Mouse (Mus musculus) layer of hippocampus, postnatal 36 days (tissue): ENCODE results near the gene Mrto4. TPM values are rescaled to one million over a fixed set of nuclear protein-coding genes. Genes with fewer than 3 reads are reported as not detected.

Experiments
- DNase-seq, 2 experiments: peaks; one replicate each; pipeline ENCODE4 v3.0.0; 2022
- total RNA-seq, 2 experiments: library from RNA; stranded (reverse); gene quantifications; 2 replicates each; pipeline ENCODE4 v1.2.3; 2021

Gene Mrto4
- total RNA-seq, 2 experiments from 2014 or later = 48.1 to 48.3 TPM

DNA sequence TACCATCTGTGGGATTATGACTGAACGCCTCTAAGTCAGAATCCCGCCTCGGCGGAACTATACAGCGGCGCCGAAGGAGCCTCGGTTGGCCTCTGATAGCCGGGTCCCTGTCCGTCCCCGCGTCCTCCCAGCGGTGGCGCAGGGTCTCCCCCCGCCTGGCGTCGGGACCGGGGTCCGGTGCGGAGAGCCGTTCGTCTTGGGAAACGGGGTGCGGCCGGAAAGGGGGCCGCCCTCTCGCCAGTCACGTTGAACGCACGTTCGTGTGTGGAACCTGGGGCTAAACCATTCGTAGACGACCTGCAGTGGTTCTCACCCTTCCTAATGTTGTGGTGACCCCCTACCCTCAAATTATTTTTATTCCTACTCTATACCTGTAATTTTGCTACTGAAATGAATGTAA is 14.2 kb downstream of the Mrto4 start:
- no peak for DNase-seq

DNA sequence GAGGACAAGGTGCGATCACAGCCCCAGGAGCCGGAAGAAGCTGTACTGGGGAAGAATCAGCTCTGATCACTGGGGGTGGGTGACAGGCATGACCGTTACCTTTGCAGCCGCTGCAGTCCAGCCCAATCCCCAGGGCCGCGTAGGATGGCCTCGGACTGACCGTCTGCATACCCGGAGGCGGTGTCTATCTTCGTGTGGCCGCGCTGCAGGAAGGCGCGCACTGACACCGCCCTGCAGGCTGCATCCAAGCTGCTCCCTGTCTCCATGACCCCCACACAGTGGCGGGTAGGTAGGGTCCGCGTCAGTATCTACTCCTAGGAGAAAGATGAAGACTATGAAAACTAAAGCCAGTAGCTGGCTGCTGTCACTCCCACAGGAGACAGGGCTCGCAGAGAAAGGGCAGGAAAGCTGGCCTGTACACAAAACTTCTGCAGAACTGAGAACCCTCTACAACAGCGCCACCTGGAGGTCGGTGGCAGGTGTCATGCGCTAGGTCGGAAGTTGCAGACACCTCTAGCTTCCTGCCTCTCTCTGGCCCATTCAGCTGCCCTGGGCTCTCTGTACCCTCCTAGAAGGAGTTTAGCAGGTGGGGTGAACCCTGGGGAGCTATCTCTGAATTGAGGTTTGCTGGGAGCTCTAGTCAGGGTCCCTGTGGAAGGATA is 15.4 kb downstream of the Mrto4 start:
- peak; percentile 35 to 47 for DNase-seq

DNA sequence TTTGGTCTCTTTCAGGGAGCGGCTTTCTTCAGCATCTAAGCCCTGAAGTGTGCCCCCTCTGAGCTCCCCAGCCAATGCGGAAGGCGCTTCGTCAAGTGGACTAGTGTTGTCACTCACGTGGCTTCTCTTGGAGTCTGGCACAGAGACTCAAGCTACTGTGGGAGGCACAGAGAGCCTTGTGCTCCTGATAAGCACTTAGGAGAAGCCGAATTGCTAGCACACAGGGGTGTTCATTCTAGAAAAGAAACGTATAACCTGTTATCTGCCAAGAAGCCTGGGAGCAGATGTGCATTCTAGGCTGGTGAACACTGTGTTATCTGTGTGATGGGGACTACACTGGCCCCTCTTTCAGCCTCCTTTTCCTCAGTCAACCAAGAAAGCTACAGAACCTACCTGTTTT is 16.9 kb downstream of the Mrto4 start:
- DNase-seq = no peak

DNA sequence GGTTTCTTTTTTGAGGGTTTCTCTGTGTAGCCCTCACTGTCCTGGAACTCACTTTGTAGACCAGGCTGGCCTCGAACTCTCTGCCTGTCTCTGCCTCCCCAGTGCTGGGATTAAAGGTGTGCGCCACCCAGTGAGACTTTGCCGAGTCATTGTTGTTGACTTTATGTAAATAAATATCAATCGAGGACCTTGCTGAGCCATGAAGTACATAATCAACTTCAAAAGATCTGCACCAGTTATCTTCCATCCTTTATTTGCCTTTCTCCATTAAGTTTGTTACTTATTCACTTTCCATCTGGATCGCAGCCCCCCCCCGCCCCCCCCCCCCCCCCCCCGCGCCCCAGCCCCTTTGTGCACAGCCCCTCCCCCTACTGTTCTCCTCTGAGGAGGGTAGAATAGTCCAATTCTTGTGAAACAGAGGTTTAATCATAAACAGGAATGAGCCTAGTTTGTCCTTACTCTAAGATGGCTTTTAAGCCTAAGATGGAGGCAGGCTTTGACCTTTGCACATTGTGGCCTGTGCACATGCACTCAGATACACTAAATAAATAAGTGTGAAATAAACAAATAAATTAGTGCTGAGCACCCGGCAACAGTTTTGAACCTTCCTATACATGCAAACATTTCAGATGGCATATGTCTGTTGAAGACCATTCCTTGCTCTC is 17.6 kb downstream of the Mrto4 start:
- no peak for DNase-seq

DNA sequence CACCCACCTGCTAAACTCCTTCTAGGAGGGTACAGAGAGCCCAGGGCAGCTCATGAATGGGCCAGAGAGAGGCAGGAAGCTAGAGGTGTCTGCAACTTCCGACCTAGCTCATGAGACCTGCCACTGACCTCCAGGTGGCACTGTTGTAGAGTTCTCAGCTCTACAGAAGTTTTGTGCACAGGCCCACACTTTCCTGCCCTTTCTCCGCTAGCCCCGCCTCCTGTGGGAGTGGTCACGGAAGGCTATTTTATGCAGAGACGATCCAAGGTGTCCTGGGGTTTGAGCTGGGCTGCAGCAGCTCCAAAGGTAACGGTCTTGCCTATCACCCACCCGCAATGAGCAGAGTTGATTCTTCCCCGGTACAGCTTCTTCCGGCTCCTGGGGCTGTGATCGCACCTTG is 21.8 kb downstream of the Mrto4 start:
- DNase-seq = no peak

DNA sequence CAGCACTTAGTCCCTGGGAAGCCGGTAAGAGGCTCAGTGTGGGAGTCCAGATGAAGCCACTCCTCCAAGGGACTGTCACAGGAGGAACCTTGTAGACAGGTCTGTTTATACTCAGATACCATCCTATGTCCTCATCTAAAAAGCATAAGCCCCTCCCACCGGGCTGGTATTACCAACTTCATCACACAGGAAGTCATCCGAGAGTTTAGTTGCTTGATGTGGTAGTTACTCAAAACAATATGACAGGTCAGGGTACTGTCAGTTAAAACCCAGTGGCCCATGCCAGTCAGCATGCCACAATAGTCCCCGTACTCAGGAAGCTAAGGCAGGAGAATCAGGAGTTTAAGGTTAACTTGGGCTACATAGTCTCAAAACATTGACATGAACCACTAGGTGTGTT is 32.6 kb downstream of the Mrto4 start:
- DNase-seq = no peak

DNA sequence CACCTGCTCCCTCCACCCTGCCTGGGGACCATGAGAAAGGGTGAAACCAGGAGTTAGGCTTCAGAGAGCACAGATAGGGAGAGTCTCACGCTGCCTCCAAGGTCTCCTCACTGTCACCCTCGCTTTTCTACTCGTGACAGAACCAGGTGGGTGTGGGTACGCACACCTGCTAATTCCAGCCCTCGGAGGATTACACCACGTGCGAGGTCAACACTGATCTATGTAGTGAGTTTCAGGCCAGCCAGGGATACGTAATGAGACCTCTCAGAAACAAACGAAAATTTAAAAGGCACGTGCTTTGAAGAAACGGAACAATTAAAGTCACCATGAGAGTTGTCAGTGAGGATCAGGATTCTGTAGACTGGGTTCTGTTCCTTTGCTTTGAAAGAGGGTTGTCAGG is 33.9 kb downstream of the Mrto4 start:
- DNase-seq = no peak

DNA sequence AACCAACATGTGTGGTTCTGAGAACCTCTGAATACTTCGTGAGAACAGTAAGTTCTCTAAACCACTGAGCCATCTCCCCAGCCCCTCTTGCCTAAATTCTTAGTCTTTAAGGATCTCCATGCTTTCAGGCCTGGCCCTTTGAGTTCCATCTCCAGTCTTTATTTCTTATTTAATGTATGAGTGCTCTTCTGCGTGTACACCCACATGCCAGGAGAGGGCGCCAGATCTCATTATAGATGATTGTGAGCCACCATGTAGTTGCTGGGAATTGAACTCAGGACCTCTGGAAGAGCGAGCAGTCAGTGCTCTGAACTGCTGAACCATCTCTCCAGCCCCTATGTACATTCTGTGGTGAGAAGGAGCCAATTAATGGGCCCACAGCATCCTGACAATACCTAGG is 39.7 kb downstream of the Mrto4 start:
- no peak for DNase-seq

DNA sequence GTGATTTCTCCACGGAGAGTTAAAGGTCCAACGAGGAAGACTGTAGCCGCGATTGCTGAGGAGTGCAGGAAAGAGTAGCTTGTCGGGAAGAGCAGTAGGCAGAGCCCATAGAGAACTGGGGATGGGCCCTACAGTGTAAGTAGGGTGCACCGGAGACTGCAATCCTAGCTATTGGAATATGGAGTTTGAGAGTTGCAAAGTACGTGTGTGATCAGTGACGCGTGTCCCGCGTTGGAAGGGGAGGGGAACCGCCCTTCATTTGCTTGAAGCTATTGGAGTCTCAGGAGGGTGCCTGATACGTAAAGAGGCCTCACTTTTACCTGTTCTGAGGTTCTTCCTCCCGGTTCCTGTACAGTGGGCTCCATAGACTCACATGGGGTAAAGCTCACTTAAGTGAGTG is 40.7 kb downstream of the Mrto4 start:
- DNase-seq = no peak

DNA sequence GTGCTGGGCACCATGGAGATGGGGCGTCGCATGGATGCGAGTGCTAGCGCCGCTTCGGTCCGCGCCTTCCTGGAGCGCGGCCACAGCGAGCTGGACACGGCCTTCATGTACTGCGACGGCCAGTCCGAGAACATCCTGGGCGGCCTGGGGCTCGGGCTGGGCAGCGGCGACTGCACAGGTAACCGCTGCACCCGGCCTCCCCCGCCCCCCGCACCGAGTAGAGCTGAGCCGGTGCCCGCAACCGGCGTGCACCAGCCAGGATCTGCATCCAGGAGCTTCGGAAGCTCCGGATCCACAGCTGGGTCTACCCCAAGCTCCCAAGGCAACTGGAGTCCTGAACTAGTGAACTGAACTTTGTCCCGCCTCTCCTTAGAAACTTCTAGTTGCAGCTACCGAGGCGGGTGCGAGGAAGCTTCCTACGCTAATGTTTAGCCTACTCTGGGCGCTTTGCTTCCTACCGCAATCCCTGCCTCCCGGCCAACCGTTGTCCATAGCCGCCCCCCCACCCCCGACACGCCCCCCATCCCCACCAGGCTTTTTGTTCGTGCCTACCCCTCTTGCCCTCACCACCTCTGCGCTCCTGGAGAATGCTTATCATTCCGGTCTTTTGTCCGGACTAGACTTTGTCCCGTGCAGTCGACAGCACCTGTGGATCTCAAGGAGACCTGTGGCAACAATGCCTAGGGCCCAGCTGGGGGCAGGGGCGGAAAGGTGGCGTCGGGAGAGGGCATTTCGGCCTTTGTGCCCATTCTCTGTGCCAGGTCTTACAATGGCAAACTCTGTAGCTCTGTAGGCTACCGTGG is 41.3 kb downstream of the Mrto4 start:
- no peak for DNase-seq

DNA sequence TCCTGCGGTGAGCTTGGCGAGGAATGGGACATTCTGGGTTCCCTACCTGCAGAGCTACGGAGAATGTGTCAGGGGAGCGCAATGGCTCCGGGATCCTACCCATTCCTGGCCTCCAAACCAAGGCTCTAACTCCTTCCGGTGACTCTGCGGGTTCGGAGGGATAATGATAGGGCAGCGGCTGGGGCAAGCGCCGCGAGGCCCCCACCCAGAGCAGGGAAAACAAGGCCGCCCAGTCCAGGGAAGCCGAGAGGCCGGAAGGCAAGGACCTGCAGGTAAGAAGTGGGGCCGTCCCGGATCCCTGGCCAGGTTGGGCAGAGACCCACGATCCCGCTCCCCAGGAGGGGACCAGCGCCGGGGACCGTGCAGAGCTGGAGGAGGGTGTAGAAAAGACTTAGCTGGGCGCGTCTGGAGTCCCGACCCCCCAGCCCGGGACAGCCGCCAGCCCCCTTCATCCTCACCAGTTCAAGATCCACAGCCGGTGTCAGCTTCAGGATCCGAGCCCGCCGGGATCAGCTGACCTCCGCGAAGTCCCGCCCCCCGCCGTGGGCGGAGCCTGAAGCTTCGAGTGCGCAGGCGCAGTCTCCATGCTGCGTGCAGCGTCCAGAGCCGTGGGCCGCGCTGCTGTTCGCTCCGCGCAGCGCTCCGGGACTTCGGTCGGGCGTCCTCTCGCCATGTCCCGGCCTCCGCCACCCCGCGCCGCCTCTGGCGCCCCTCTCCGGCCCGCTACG is 42.0 kb downstream of the Mrto4 start, which contains the start of the genes Pqlc2 and Akr7a5:
TSS of gene Pqlc2 (minus strand) at position 538 of the 728 bp plus-strand sequence.
TSS of gene Akr7a5 (plus strand) at position 574 of the 728 bp plus-strand sequence.
- peak; percentile 97 to 98 for DNase-seq

DNA sequence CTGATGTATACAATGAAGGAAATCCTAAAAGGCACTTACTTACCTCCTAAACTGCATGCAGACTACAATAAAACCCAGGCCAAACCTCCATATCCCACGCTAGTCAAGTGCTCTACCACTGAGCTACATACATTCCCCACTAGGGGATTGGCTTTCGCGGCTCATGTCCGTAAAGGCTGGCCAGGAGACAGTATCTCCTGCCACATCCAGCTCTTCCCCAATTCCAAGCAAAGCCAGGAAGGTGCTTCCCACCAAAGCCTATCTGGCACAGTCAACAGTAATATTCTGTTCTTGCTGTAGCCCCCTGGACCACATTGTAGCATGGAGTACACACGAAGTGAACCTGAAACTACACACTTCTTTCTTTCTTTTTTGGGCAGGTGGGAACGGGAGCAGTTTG is 42.7 kb downstream of the Mrto4 start:
- DNase-seq = no peak

DNA sequence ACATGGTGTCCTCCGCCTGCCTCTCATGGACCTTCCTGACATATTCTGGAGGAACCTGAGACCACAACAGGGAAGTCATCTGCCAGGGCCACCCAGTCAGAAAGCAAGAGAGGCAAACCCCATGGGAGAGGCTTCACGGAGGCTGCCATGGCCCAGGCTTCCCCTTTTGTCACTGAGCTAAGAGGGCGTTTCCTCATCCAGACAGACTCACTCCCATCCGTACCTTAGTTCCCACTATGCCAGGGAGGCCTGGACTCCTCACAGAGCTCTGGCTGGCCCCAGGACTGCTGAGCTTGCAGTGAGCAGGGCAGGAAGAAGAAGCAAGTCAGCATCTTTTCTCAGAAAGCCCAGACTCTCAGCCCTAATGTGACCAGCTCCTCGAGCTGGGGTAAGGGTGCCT is 44.5 kb downstream of the Mrto4 start:
- DNase-seq = no peak

DNA sequence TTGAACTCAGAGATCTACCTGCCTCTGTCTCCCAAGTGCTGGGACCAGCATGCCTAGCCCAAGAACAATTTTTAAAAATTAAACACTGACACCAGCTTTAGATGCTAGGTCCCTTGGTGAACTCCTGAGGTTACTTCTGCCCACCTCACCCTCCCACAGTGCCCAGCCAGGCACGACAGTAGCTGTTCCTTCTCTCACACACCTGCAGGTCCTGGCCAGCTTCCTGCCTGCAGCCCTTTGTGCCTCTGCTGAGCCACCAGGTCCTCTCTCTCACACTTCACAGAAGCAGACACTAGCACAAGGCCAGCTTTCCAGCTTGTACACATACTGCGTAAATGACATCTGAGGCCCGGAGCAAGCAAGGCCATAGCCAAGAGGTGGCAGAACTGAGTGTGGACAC is 46.9 kb downstream of the Mrto4 start:
- DNase-seq = no peak

DNA sequence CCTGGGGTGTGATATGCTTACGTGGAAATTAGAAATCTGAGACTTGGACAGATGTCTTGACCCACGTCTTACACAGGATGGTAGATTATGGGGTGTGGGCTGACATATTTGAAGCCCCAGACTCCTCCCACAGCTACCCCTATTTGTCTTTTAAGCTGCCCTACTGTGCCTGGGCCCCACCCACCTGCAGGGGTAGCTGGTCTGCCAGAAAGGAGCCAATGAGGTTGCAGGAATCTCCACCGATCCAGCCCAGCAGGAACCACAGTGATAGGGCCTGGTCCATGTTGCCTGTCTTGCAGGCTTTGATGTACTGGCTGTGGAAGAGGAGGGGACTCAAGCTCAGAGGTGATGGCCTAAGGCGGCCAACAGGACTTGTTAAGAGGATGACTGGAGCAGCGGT is 50.1 kb downstream of the Mrto4 start:
- DNase-seq = no peak

DNA sequence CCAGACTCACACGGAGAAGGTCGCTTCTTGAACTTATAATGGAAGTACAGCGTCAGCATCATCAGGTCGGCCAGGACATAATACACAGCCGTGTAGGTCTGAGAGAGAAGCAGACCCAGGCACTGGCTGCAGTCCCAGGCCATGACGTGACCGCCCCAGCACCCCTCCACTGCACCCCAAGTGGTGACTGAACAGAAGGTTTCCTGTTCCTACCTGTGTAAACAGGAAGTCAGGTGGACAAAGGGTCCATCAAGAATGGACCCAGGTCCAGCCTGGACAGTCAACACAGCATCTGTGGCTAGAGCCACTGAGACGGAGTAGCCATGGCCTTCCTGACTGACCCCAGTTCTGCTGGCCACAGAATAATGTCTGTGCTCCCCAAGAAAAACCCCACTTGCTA is 50.6 kb downstream of the Mrto4 start:
- no peak for DNase-seq

DNA sequence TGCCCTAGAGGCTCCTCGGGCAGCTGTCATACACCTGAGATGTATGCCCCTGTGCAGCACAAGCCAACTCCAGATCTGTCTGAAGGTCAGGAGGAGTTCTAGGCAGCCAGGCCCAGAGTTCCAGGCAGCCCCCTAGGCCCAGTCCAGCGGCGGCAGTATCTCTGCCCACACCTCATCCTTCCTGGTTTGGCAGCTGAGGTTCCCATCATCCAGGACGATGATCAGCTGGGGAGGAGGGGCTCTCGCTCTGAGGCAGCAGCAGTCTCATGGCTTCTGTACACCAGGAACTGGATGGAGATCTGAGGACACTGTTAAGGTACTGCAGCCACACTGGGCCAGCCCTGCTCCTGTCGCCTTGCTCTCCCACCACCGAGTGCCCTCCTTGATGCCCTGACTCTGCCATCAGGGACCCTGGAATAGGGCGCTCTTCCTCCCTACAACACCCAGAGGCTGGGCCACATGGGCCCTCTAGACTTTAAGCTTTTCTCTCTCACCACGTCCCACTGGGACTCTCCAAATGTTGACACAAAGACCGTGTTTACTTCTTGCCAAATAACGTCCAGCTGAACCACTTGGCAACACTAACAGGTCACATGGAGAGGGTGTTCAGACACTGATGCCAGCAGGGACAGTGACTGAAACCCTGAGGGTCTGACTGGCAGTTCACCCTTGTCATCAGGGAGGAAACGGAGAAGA is 53.6 kb downstream of the Mrto4 start:
- no peak for DNase-seq

DNA sequence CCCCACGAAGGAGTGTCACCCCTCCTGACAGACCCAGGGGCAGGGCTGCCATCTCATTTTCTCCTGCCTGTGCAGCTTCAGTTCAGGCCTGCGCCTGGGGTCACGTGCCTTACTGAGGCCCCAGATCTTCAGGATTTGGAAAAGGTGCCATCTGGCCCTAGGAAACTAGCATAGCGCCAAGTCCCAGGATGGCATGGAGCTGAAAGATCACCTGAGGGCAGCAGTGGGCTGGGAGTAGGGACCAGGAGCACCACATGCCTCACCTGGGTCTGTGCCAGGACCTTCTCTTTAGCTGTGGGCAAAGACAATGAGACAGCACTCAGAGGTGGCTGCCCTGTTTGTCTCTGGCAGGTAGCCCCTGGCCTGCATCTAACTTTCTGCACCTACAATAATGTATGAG is 54.8 kb downstream of the Mrto4 start:
- DNase-seq = no peak
